Mouse (Mus musculus): ENCODE results near the gene Mtcl1. TPM values are rescaled to one million over a fixed set of nuclear protein-coding genes. Genes with fewer than 3 reads are reported as not detected.

The Mtcl1 gene
- total and polyA plus RNA-seq, 3 experiments: not detected

DNA sequence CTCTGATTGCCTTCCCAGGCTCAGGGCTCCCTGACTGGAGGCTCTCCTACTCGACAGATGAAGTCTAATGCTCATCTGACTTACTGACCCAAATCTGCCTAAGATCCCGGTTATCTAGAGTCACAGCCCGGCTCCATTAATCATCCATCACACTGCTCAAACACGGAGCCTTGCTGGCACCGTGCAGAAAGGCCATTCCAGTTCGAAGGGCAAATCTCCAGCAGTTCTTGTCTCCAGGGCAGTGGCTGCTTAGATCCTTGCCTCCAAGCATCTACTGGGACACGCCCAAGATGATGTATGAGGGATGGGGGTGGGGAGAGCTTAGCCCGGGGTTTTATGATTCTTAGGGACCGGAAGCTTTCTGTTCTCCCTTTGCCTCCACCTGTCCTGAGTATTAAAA, 55.0 kb downstream of the Mtcl1 start:
- peaks cover 62% of the 10 kb centered on the region for H3K9me3 ChIP-seq (replicated peaks; ENCODE audit: low read length)
- H3K9ac ChIP-seq (ENCODE audit: insufficient read depth, low read depth): no peak overlapping the region
- in situ Hi-C loops (cut with MboI; ENCODE audit: low pct_ligation_motif_present, low pct_unique_long_range_greater_than_20kb, low sequenced_read_pairs): no loop called here
- H3K4me2 ChIP-seq (ENCODE audit: insufficient read depth, low read depth, poor library complexity, severe bottlenecking): no peak overlapping the region
- H3K4me3 ChIP-seq (replicated peaks in 1 of 3; ENCODE audit: low read depth in 2 of 3, low read length in 2 of 3, poor library complexity in 1 of 3): no peak overlapping the region
- H3K27ac ChIP-seq (ENCODE audit: insufficient read depth, low read depth): no peak overlapping the region
- no peaks in the 10 kb centered on the region for H3K79me2 ChIP-seq (replicated peaks; ENCODE audit: control insufficient read depth, extremely low read depth, insufficient read depth, poor library complexity, severe bottlenecking)
- no peaks in the 10 kb centered on the region for H3K27me3 ChIP-seq (replicated peaks)
- H3K4me1 ChIP-seq (ENCODE audit: control insufficient read depth in 1 of 2, insufficient read depth in 2 of 2): no peaks in the 10 kb centered on the region
- DNase-seq (ENCODE audit: extremely low read depth): no peak
- TF ChIP-seq ZC3H11A (IDR thresholded peaks at IDR 0.05; ENCODE audit: low read depth, low read length) (no peak), POLR2AphosphoS2 (IDR thresholded peaks at IDR 0.05; ENCODE audit: low read depth, low read length) (no peak), JUND (conservative IDR thresholded peaks at IDR 0.05; ENCODE audit: low read depth, low read length) (no peak), MYC (IDR thresholded peaks at IDR 0.05; ENCODE audit: low read depth, low read length) (no peak), MAX (IDR thresholded peaks at IDR 0.05; ENCODE audit: low read length) (no peak), ZNF384 (IDR thresholded peaks at IDR 0.05; ENCODE audit: low read depth, low read length) (no peak), NRF1 (IDR thresholded peaks at IDR 0.05; ENCODE audit: low read depth, low read length) (no peak), SMC3 (IDR thresholded peaks at IDR 0.05; ENCODE audit: low read depth, low read length) (no peak), CTCF (conservative IDR thresholded peaks at IDR 0.05 in 1 of 2, IDR thresholded peaks at IDR 0.05 in 1 of 2; ENCODE audit: low read depth in 2 of 2, low read length in 2 of 2) (no peak), JUN (IDR thresholded peaks at IDR 0.05; ENCODE audit: insufficient read depth, low read depth, low read length) (no peak), RAD21 (IDR thresholded peaks at IDR 0.05; ENCODE audit: low read depth, low read length) (no peak), PAX5 (IDR thresholded peaks at IDR 0.05; ENCODE audit: low read length) (no peak), MEF2A (IDR thresholded peaks at IDR 0.05; ENCODE audit: borderline replicate concordance, low read depth, low read length) (no peak), ETS1 (conservative IDR thresholded peaks at IDR 0.05; ENCODE audit: low read depth, low read length) (no peak), HCFC1 (IDR thresholded peaks at IDR 0.05; ENCODE audit: low read depth, low read length) (no peak), CHD1 (IDR thresholded peaks at IDR 0.05; ENCODE audit: low read depth, low read length) (no peak), ZKSCAN1 (IDR thresholded peaks at IDR 0.05; ENCODE audit: borderline replicate concordance, low read depth, low read length) (no peak), ZMIZ1 (IDR thresholded peaks at IDR 0.05; ENCODE audit: low read depth, low read length) (no peak), E2F4 (IDR thresholded peaks at IDR 0.05; ENCODE audit: insufficient replicate concordance, low read depth, low read length) (no peak), NELFE (IDR thresholded peaks at IDR 0.05; ENCODE audit: low read depth, low read length) (no peak)
- no peaks in the 10 kb centered on the region for H3K36me3 ChIP-seq (replicated peaks in 1 of 2; ENCODE audit: control insufficient read depth in 1 of 2, insufficient read depth in 1 of 2, low read length in 1 of 2)
- dilution Hi-C loops (cut with MboI; ENCODE audit: extremely low pct_ligation_motif_present, extremely low pct_unique_long_range_greater_than_20kb, low sequenced_read_pairs): no loop called here

DNA sequence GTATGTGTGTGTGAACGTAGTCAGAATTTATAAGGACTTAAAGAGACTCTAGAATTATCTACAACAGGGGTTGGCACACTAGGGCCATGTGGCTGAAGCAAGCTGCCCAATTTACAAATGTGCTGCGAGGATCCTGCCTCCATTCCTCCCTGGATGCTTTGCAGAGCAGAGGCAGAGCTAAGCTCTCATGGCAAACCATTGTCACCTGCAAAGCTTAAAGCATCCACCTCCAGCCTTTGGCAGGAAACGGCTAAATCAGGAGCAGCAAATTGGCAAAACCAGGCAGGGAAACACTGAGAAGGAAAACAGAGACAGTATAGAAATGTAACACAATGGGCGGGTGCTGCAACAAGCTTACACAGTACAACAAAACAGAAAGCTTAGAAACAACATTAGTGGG, 61.2 kb downstream of the Mtcl1 start:
- in situ Hi-C loops (cut with MboI; ENCODE audit: low pct_ligation_motif_present, low pct_unique_long_range_greater_than_20kb, low sequenced_read_pairs): no loop called here
- H3K27ac ChIP-seq (ENCODE audit: insufficient read depth, low read depth): no peak overlapping the region
- no peaks in the 10 kb centered on the region for H3K36me3 ChIP-seq (replicated peaks in 1 of 2; ENCODE audit: control insufficient read depth in 1 of 2, insufficient read depth in 1 of 2, low read length in 1 of 2)

More for the DNA sequence above, 61.2 kb downstream of the Mtcl1 start:
- no peak overlapping the region for H3K4me2 ChIP-seq (ENCODE audit: insufficient read depth, low read depth, poor library complexity, severe bottlenecking)
- H3K4me1 ChIP-seq (ENCODE audit: control insufficient read depth in 1 of 2, insufficient read depth in 2 of 2): no peaks in the 10 kb centered on the region
- peaks cover 57% of the 10 kb centered on the region for H3K9me3 ChIP-seq (replicated peaks; ENCODE audit: low read length)
- DNase-seq (ENCODE audit: extremely low read depth): no peak
- H3K79me2 ChIP-seq (replicated peaks; ENCODE audit: control insufficient read depth, extremely low read depth, insufficient read depth, poor library complexity, severe bottlenecking): no peaks in the 10 kb centered on the region
- TF ChIP-seq MEF2A (IDR thresholded peaks at IDR 0.05; ENCODE audit: borderline replicate concordance, low read depth, low read length) (no peak), ZNF384 (IDR thresholded peaks at IDR 0.05; ENCODE audit: low read depth, low read length) (no peak), MAX (IDR thresholded peaks at IDR 0.05; ENCODE audit: low read length) (no peak), NELFE (IDR thresholded peaks at IDR 0.05; ENCODE audit: low read depth, low read length) (no peak), CHD2 (IDR thresholded peaks at IDR 0.05; ENCODE audit: low read length) (no peak), USF1 (IDR thresholded peaks at IDR 0.05; ENCODE audit: low read depth, low read length) (no peak), JUND (conservative IDR thresholded peaks at IDR 0.05; ENCODE audit: low read depth, low read length) (no peak), IRF4 (IDR thresholded peaks at IDR 0.05; ENCODE audit: low read depth, low read length) (no peak), HCFC1 (IDR thresholded peaks at IDR 0.05; ENCODE audit: low read depth, low read length) (no peak), NRF1 (IDR thresholded peaks at IDR 0.05; ENCODE audit: low read depth, low read length) (no peak), POLR2AphosphoS2 (IDR thresholded peaks at IDR 0.05; ENCODE audit: low read depth, low read length) (no peak), ELF1 (IDR thresholded peaks at IDR 0.05; ENCODE audit: low read depth, low read length) (no peak), MAFK (IDR thresholded peaks at IDR 0.05; ENCODE audit: insufficient replicate concordance, low read length) (no peak)
- H3K9ac ChIP-seq (ENCODE audit: insufficient read depth, low read depth): no peak overlapping the region
- H3K4me3 ChIP-seq (replicated peaks in 1 of 3; ENCODE audit: low read depth in 2 of 3, low read length in 2 of 3, poor library complexity in 1 of 3): no peak overlapping the region
- H3K27me3 ChIP-seq (replicated peaks): no peaks in the 10 kb centered on the region
- dilution Hi-C loops (cut with MboI; ENCODE audit: extremely low pct_ligation_motif_present, extremely low pct_unique_long_range_greater_than_20kb, low sequenced_read_pairs): no loop called here

All from CH12.LX (cell line).